Mouse (Mus musculus) midbrain, embryonic 12.5 days (tissue): ENCODE measurements at regions not wholly inside any gene's neighbourhood (a gene's known extent, or its start where the extent isn't known, plus 50 kb on each side); places are given as distances from the start of the nearest gene placed in this dataset.

ENCODE experiments used
- ATAC-seq: fragments of 200-750 bp; cut with Nextera tagmentation; 2 replicates; pipeline ENCODE4 v1.8.0; 2017; ENCODE audit warnings: low read depth, moderate TSS enrichment, moderate library complexity; ENCODE audit not compliant: low FRiP score
- H3K27ac ChIP-seq: fragments of 300-500 bp; sonication (generic); replicated peaks from 2 replicates; pipeline ENCODE4 v1.5.1; 2016; ENCODE audit warnings: mild to moderate bottlenecking
- H3K27me3 ChIP-seq: fragments of 300-500 bp; sonication (generic); 2 replicates; pipeline ENCODE4 v1.6.1; 2016; ENCODE audit warnings: mild to moderate bottlenecking
- H3K36me3 ChIP-seq: fragments of 300-500 bp; sonication (generic); 2 replicates; pipeline ENCODE4 v1.6.1; 2016
- H3K4me1 ChIP-seq: fragments of 300-500 bp; sonication (generic); 2 replicates; pipeline ENCODE4 v1.6.1; 2016
- H3K4me2 ChIP-seq: fragments of 300-500 bp; sonication (generic); replicated peaks from 2 replicates; pipeline ENCODE4 v1.6.1; 2016; ENCODE audit warnings: mild to moderate bottlenecking, moderate library complexity
- H3K4me3 ChIP-seq: fragments of 300-500 bp; sonication (generic); 2 replicates; pipeline ENCODE4 v1.5.1; 2016; ENCODE audit warnings: mild to moderate bottlenecking
- H3K9ac ChIP-seq: fragments of 300-500 bp; sonication (generic); replicated peaks from 2 replicates; pipeline ENCODE4 v1.6.1; 2016; ENCODE audit warnings: mild to moderate bottlenecking, moderate library complexity
- H3K9me3 ChIP-seq: fragments of 300-500 bp; sonication (generic); 2 replicates; pipeline ENCODE4 v1.6.1; 2016; ENCODE audit warnings: mild to moderate bottlenecking
- WGBS: fragments of 180-500 bp; shearing (Covaris S2); methylation state at CpG from one replicate; pipeline ENCODE4 v1.1.7; 2016; 5-methylcytosine and 5-hydroxymethylcytosine counted together

GRCm38 (mm10) chr2:74014201-74014600 lies 103.1 kb upstream of the Atp5g3 start:
- no peak overlapping the region for H3K4me3 ChIP-seq
- H3K27ac ChIP-seq = no peak overlapping the region
- H3K27me3 ChIP-seq = no peaks in the 10 kb centered on the region
- no peaks in the 10 kb centered on the region for H3K9me3 ChIP-seq
- 90% methylated on average over 3 of the region's 3 CpGs for WGBS
- no peak overlapping the region for H3K9ac ChIP-seq
- ATAC-seq = no peak
- H3K36me3 ChIP-seq = no peaks in the 10 kb centered on the region
- no peak overlapping the region for H3K4me2 ChIP-seq
- no peaks in the 10 kb centered on the region for H3K4me1 ChIP-seq

GRCm38 (mm10) chr2:73998531-73998930 lies 87.4 kb upstream of the Atp5g3 start:
- H3K4me3 ChIP-seq = no peak overlapping the region
- no peak overlapping the region for H3K4me2 ChIP-seq
- H3K4me1 ChIP-seq = no peaks in the 10 kb centered on the region
- no peak overlapping the region for H3K27ac ChIP-seq
- no peaks in the 10 kb centered on the region for H3K9me3 ChIP-seq
- no peak overlapping the region for H3K9ac ChIP-seq
- peaks cover 4% of the 10 kb centered on the region; the same call in 1 of the 2 replicates for H3K27me3 ChIP-seq
- no peaks in the 10 kb centered on the region for H3K36me3 ChIP-seq
- no peak for ATAC-seq
- 20% methylated on average over 2 of the region's 2 CpGs for WGBS

- Histone ChIP-seq H3K4me3 (no peak overlapping the region), H3K4me2 (no peak overlapping the region), H3K36me3 (no peaks in the 10 kb centered on the region), H3K27ac (no peak overlapping the region), H3K27me3 (peaks cover 4% of the 10 kb centered on the region; the same call in 1 of the 2 replicates), H3K9ac (no peak overlapping the region), H3K4me1 (peaks cover 2% of the 10 kb centered on the region; the same call in 1 of the 2 replicates), H3K9me3 (no peaks in the 10 kb centered on the region)
- ATAC-seq = no peak
- WGBS = 89% methylated on average over 5 of the region's 5 CpGs
These were observed 85.9 kb upstream of the Atp5g3 start for GRCm38 (mm10) chr2:73996986-73997385.

GRCm38 (mm10) chr2:73991818-73992217 lies 80.7 kb upstream of the Atp5g3 start:
- no peak overlapping the region for H3K27ac ChIP-seq
- ATAC-seq = no peak

GRCm38 (mm10) chr2:73987441-73988105 lies 76.4 kb upstream of the Atp5g3 start:
- Histone ChIP-seq H3K36me3 (no peaks in the 10 kb centered on the region), H3K9ac (no peak overlapping the region), H3K27me3 (no peaks in the 10 kb centered on the region), H3K4me2 (no peak overlapping the region), H3K9me3 (no peaks in the 10 kb centered on the region), H3K4me3 (no peak overlapping the region), H3K4me1 (peaks cover 5% of the 10 kb centered on the region; the same call in 1 of the 2 replicates), H3K27ac (no peak overlapping the region)
- no peak for ATAC-seq
- WGBS = 92% methylated on average over 10 of the region's 10 CpGs

More at GRCm38 (mm10) chr2:73991818-73992217, 80.7 kb upstream of the Atp5g3 start:
- WGBS = 75% methylated on average over 11 of the region's 11 CpGs
- Histone ChIP-seq H3K9me3 (no peaks in the 10 kb centered on the region), H3K4me2 (no peak overlapping the region), H3K4me3 (no peak overlapping the region), H3K4me1 (peaks cover 5% of the 10 kb centered on the region; the same call in 1 of the 2 replicates), H3K9ac (no peak overlapping the region), H3K36me3 (no peaks in the 10 kb centered on the region), H3K27me3 (no peaks in the 10 kb centered on the region)

GRCm38 (mm10) chr2:73985911-73986250 lies 74.8 kb upstream of the Atp5g3 start:
- Histone ChIP-seq H3K36me3 (no peaks in the 10 kb centered on the region), H3K4me1 (no peaks in the 10 kb centered on the region), H3K27me3 (no peaks in the 10 kb centered on the region), H3K4me2 (no peak overlapping the region), H3K9ac (no peak overlapping the region), H3K4me3 (no peak overlapping the region), H3K9me3 (no peaks in the 10 kb centered on the region), H3K27ac (no peak overlapping the region)
- no peak for ATAC-seq
- WGBS = 84% methylated on average over 6 of the region's 6 CpGs

- Histone ChIP-seq H3K9me3 (no peaks in the 10 kb centered on the region), H3K4me3 (no peak overlapping the region), H3K4me1 (no peaks in the 10 kb centered on the region), H3K36me3 (no peaks in the 10 kb centered on the region), H3K4me2 (no peak overlapping the region), H3K9ac (no peak overlapping the region), H3K27me3 (no peaks in the 10 kb centered on the region), H3K27ac (no peak overlapping the region)
- ATAC-seq = no peak
- 84% methylated on average over 14 of the region's 14 CpGs for WGBS
These were observed 74.2 kb upstream of the Atp5g3 start for GRCm38 (mm10) chr2:73985238-73985910.

- H3K4me1 ChIP-seq = peaks cover 5% of the 10 kb centered on the region; the same call in 1 of the 2 replicates
- no peak for ATAC-seq
- 58% methylated on average over 4 of the region's 4 CpGs for WGBS
- no peak overlapping the region for H3K4me2 ChIP-seq
- H3K4me3 ChIP-seq = no peak overlapping the region
- no peaks in the 10 kb centered on the region; the same call in 1 of the 2 replicates for H3K27me3 ChIP-seq
- H3K27ac ChIP-seq = no peak overlapping the region
- H3K9ac ChIP-seq = no peak overlapping the region
- no peaks in the 10 kb centered on the region for H3K36me3 ChIP-seq
- no peaks in the 10 kb centered on the region for H3K9me3 ChIP-seq
These were observed 72.0 kb upstream of the Atp5g3 start for GRCm38 (mm10) chr2:73983166-73983565.

GRCm38 (mm10) chr2:73978072-73978471 lies 66.9 kb upstream of the Atp5g3 start:
- no peak overlapping the region for H3K9ac ChIP-seq
- H3K9me3 ChIP-seq = no peaks in the 10 kb centered on the region
- ATAC-seq = no peak
- H3K4me3 ChIP-seq = no peak overlapping the region
- H3K27ac ChIP-seq = no peak overlapping the region
- peaks cover 7% of the 10 kb centered on the region; the same call in 1 of the 2 replicates for H3K4me1 ChIP-seq
- no peaks in the 10 kb centered on the region; the same call in 1 of the 2 replicates for H3K27me3 ChIP-seq
- H3K4me2 ChIP-seq = no peak overlapping the region
- no peaks in the 10 kb centered on the region for H3K36me3 ChIP-seq
- 64% methylated on average over 15 of the region's 15 CpGs for WGBS

GRCm38 (mm10) chr2:73973774-73974173 lies 62.6 kb upstream of the Atp5g3 start:
- Histone ChIP-seq H3K4me2 (no peak overlapping the region), H3K9ac (no peak overlapping the region), H3K27ac (no peak overlapping the region), H3K36me3 (no peaks in the 10 kb centered on the region), H3K9me3 (no peaks in the 10 kb centered on the region), H3K27me3 (no peaks in the 10 kb centered on the region), H3K4me3 (no peak overlapping the region), H3K4me1 (0 out of 2 replicates have a peak, but pooled peaks cover 2% of the 10 kb centered on the region)
- no peak for ATAC-seq
- WGBS = 77% methylated on average over 3 of the region's 3 CpGs

- no peak for ATAC-seq
- Histone ChIP-seq H3K27me3 (0 out of 2 replicates have a peak, but pooled peaks cover 5% of the 10 kb centered on the region), H3K36me3 (no peaks in the 10 kb centered on the region), H3K9ac (no peak overlapping the region), H3K4me1 (0 out of 2 replicates have a peak, but pooled peaks cover 4% of the 10 kb centered on the region), H3K4me3 (no peak overlapping the region), H3K4me2 (no peak overlapping the region), H3K27ac (no peak overlapping the region), H3K9me3 (no peaks in the 10 kb centered on the region)
- 62% methylated on average over 7 of the region's 7 CpGs for WGBS
These were observed 56.5 kb upstream of the Atp5g3 start for GRCm38 (mm10) chr2:73967618-73968017.

- H3K27me3 ChIP-seq = 0 out of 2 replicates have a peak, but pooled peaks cover 5% of the 10 kb centered on the region
- 0 out of 2 replicates have a peak, but pooled peaks cover 4% of the 10 kb centered on the region for H3K4me1 ChIP-seq
- no peak overlapping the region for H3K4me2 ChIP-seq
- no peak overlapping the region for H3K9ac ChIP-seq
- no peak overlapping the region for H3K4me3 ChIP-seq
- H3K36me3 ChIP-seq = no peaks in the 10 kb centered on the region
- 17% methylated on average over 4 of the region's 4 CpGs for WGBS
- no peak overlapping the region for H3K27ac ChIP-seq
- no peak for ATAC-seq
- no peaks in the 10 kb centered on the region for H3K9me3 ChIP-seq
These were observed 54.5 kb upstream of the Atp5g3 start for GRCm38 (mm10) chr2:73965595-73965994.
